24 mouse cellular contexts compared by ENCODE assay signal in the genomic region with DNA sequence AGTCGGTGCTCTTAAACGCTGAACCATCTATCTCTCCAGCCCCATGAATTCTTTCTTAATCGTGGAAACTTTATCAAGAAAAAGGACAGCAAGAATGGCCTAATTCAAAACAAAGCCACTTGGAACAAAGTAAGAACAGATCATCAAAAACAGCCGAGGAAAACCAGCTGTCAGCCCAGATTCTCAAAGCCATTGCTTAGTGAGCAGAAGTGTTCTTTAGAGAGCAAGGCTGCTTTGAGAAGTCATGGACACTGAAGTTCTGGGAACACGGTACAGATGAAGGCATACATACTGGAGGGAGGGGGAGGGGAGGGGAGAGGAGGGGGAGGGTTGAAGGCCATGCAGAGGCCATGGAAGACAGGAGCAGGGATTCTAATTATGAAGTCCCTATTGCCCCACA. TPM values are rescaled to one million over a fixed set of nuclear protein-coding genes. Genes with fewer than 3 reads are reported as not detected.
A peak's percentile ranks its signal among the peaks of the same experiment; 100 is the strongest.
DNase-seq lines count a peak whose midpoint lies in the region; ATAC-seq lines count a peak whose summit lies in the region.
"Had no signal": no experiment of that assay in that cellular context is flagged by ENCODE, and none has a peak within 500 bp of the region (broad histone marks: within the 10 kb centered on the region; RNA-seq: fewer than 3 reads in every experiment).

No protein-coding gene starts in this region.

- H3K9ac ChIP-seq in lung, embryonic 15.5 days, result no peak overlapping the region
- H3K9ac ChIP-seq: forebrain, embryonic 13.5 days; hindbrain, embryonic 13.5 days had no signal

- H3K36me3 ChIP-seq in lung, embryonic 15.5 days, result 0 out of 2 replicates have a peak, but pooled peaks cover 5% of the 10 kb centered on the region
- H3K36me3 ChIP-seq: forebrain, embryonic 10.5 days; hindbrain, embryonic 10.5 days; hindbrain, embryonic 13.5 days had no signal

- H3K27me3 ChIP-seq in lung, embryonic 15.5 days, result no peaks in the 10 kb centered on the region
- H3K27me3 ChIP-seq: forebrain, embryonic 13.5 days had no signal

- H3K4me1 ChIP-seq in lung, embryonic 15.5 days, result no peaks in the 10 kb centered on the region
- H3K4me1 ChIP-seq: forebrain, embryonic 13.5 days had no signal

- DNase-seq in kidney, postnatal 10 days, result peak; percentile 44
- no peak for DNase-seq in kidney, postnatal 25 days
- no peak for DNase-seq in lung, adult 18-20 months
- DNase-seq in lung, postnatal 10 days, result peak; percentile 32
- no peak for DNase-seq in lung, postnatal 4 days
- DNase-seq: adrenal gland, adult 8-10 months; adrenal gland, postnatal 25 days; cerebellum, adult 11-12 months; cerebellum, adult 8-10 months; cerebellum, postnatal 10 days; cerebellum, postnatal 36 days; embryo, embryonic 11 days; gastrocnemius, postnatal 10 days; gastrocnemius, postnatal 36 days had no signal

- ATAC-seq in lung, embryonic 15.5 days (ENCODE audit: borderline replicate concordance, extremely low read depth, low FRiP score, low TSS enrichment), result peak; percentile 46; the same call in 1 of the 2 replicates
- ATAC-seq: activated CD4-positive, CD25-positive, alpha-beta regulatory T cell, adult 4 months; CD4-positive, CD25-positive, alpha-beta regulatory T cell, adult 4 months; forebrain, embryonic 13.5 days; forebrain, embryonic 16.5 days; hindbrain, embryonic 16.5 days had no signal

- no peak overlapping the region; the same call in 1 of the 2 replicates for H3K27ac ChIP-seq in lung, embryonic 15.5 days
- H3K27ac ChIP-seq: forebrain, embryonic 10.5 days; forebrain, embryonic 13.5 days; hindbrain, embryonic 10.5 days; hindbrain, embryonic 13.5 days had no signal

- no peak overlapping the region for H3K4me2 ChIP-seq in lung, embryonic 15.5 days
- H3K4me2 ChIP-seq: forebrain, embryonic 13.5 days; heart, embryonic 11.5 days; hindbrain, embryonic 13.5 days had no signal

- no peaks in the 10 kb centered on the region for H3K9me3 ChIP-seq in lung, embryonic 15.5 days
- H3K9me3 ChIP-seq: forebrain, embryonic 10.5 days; forebrain, embryonic 13.5 days; hindbrain, embryonic 10.5 days; hindbrain, embryonic 13.5 days had no signal

- WGBS in lung, embryonic 15.5 days, result 32% methylated on average over 5 of the region's 5 CpGs

- no peak overlapping the region for H3K4me3 ChIP-seq in lung, embryonic 15.5 days
- H3K4me3 ChIP-seq: forebrain, embryonic 10.5 days; forebrain, embryonic 13.5 days; hindbrain, embryonic 10.5 days; hindbrain, embryonic 13.5 days had no signal

RNA-seq across cellular contexts. Expression of gene Ddx58, which starts 13.5 kb away (rescaled TPM):
- 9.8 and 11.6 TPM in 2 replicates for polyA plus RNA-seq in lung, embryonic 15.5 days (2015; fragmentation: Nextera tagmentation; extraction: Ambion mirVana)

RNA-seq across cellular contexts. Expression of gene Smim27, which starts 43.3 kb away (rescaled TPM):
- 33.8 and 36.7 TPM in 2 replicates for polyA plus RNA-seq in lung, embryonic 15.5 days (2015; fragmentation: Nextera tagmentation; extraction: Ambion mirVana)

RNA-seq across cellular contexts. Expression of gene Topors, which starts 43.6 kb away (rescaled TPM):
- 45.7 and 45.8 TPM in 2 replicates for polyA plus RNA-seq in lung, embryonic 15.5 days (2015; fragmentation: Nextera tagmentation; extraction: Ambion mirVana)

RNA-seq across cellular contexts. Expression of gene Ndufb6, which starts 53.1 kb away (rescaled TPM):
- 288 and 314 TPM in 2 replicates for polyA plus RNA-seq in lung, embryonic 15.5 days (2015; fragmentation: Nextera tagmentation; extraction: Ambion mirVana)

Comparison
In these comparisons a context has a peak if more than half of its experiments do, and no peak if none do; other contexts are left out.
1. DNase-seq: peak in kidney, postnatal 10 days (single experiment) and lung, postnatal 10 days (single experiment); none in kidney, postnatal 25 days (0 of 2), lung, adult 18-20 months (0 of 2) and lung, postnatal 4 days (0 of 2).